ENCODE assay signal across 9 mouse cellular contexts in genomic region chr3:26465158-26465557, GRCm38 (mm10).
"Had no signal": no experiment of that assay in that cellular context is flagged by ENCODE, and none has a peak within 500 bp of the region (broad histone marks: within the 10 kb centered on the region; RNA-seq: fewer than 3 reads in every experiment).

No protein-coding gene starts in this region.

- DNase-seq: kidney, adult 11 months; kidney, adult 9 months; kidney, postnatal 36 days; lung, embryonic 14.5 days; lung, postnatal 10 days; spleen, adult 18-20 months; thymus, postnatal 36 days had no signal

- ATAC-seq: hindbrain, postnatal 0 days; liver, embryonic 12.5 days had no signal
